Mouse (Mus musculus) A20 (cell line): ENCODE measurements at regions not wholly inside any gene's neighbourhood (a gene's known extent, or its start where the extent isn't known, plus 50 kb on each side); places are given as distances from the start of the nearest gene placed in this dataset.

Experiments used
- DNase-seq: peaks from one replicate; pipeline ENCODE4 v3.0.0-alpha.2; 2011; ENCODE audit warnings: low read depth, low spot score

- no peak for DNase-seq
Measured at GRCm38 (mm10) chr8:11909146-11909545, 68.9 kb downstream of the Tex29 start.

GRCm38 (mm10) chr8:11911639-11912450 is 71.6 kb downstream of the Tex29 start:
- no peak for DNase-seq

- DNase-seq: no peak
Measured at GRCm38 (mm10) chr8:11912451-11913128, 72.3 kb downstream of the Tex29 start.

GRCm38 (mm10) chr8:11913129-11913900 is 73.0 kb downstream of the Tex29 start:
- DNase-seq: no peak

GRCm38 (mm10) chr8:11914131-11914530 is 73.9 kb downstream of the Tex29 start:
- no peak for DNase-seq

- no peak for DNase-seq
Measured at GRCm38 (mm10) chr8:11914681-11915474, 74.6 kb downstream of the Tex29 start.

- no peak for DNase-seq
Measured at GRCm38 (mm10) chr8:11915721-11916120, 75.4 kb downstream of the Tex29 start.

- DNase-seq: no peak
Measured at GRCm38 (mm10) chr8:11919876-11920275, 79.6 kb downstream of the Tex29 start.

GRCm38 (mm10) chr8:11923115-11923514 is 82.8 kb downstream of the Tex29 start:
- DNase-seq: peak; percentile 18

GRCm38 (mm10) chr8:11924165-11924564 is 83.9 kb downstream of the Tex29 start:
- peak; percentile 67 for DNase-seq

GRCm38 (mm10) chr8:11942892-11943332 is 102.6 kb downstream of the Tex29 start:
- DNase-seq: peak; percentile 64

- no peak for DNase-seq
Measured at GRCm38 (mm10) chr8:11947766-11948165, 107.5 kb downstream of the Tex29 start.

GRCm38 (mm10) chr8:11956268-11956667 is 116.0 kb downstream of the Tex29 start:
- DNase-seq: no peak

- DNase-seq: peak; percentile 47
Measured at GRCm38 (mm10) chr8:11957046-11957783, 116.9 kb downstream of the Tex29 start.

- DNase-seq: no peak
Measured at GRCm38 (mm10) chr8:11958176-11958575, 117.9 kb downstream of the Tex29 start.

GRCm38 (mm10) chr8:11959466-11959865 is 119.2 kb downstream of the Tex29 start:
- peak; percentile 5 for DNase-seq

- DNase-seq: no peak
Measured at GRCm38 (mm10) chr8:11963575-11963974, 123.3 kb downstream of the Tex29 start.

GRCm38 (mm10) chr8:11967670-11968069 is 127.4 kb downstream of the Tex29 start:
- no peak for DNase-seq

- no peak for DNase-seq
Measured at GRCm38 (mm10) chr8:11970515-11970914, 130.2 kb downstream of the Tex29 start.

GRCm38 (mm10) chr8:11973436-11973835 is 133.2 kb downstream of the Tex29 start:
- DNase-seq: no peak

- DNase-seq: no peak
Measured at GRCm38 (mm10) chr8:11977121-11977520, 136.8 kb downstream of the Tex29 start.
